Mouse (Mus musculus) bone marrow, adult 2 months (tissue): ENCODE results near the gene Plxna2. TPM values are rescaled to one million over a fixed set of nuclear protein-coding genes. Genes with fewer than 3 reads are reported as not detected.

ENCODE experiments used
- H3K27ac ChIP-seq: fragments of 200-500 bp; 2 replicates; pipeline ENCODE4 v1.5.1; 2012; ENCODE audit warnings: low read depth, mild to moderate bottlenecking, control low read depth, inconsistent platforms, low read length; ENCODE audit not compliant: control insufficient read depth, poor library complexity, insufficient read depth
- H3K4me1 ChIP-seq: fragments of 200-500 bp; 2 replicates; pipeline ENCODE4 v1.6.1; 2011; ENCODE audit warnings: low read length; ENCODE audit not compliant: control insufficient read depth, insufficient read depth
- H3K4me3 ChIP-seq: fragments of 200-500 bp; replicated peaks from 2 replicates; pipeline ENCODE3; 2011; ENCODE audit warnings: mild to moderate bottlenecking, low read depth, low read length, control low read depth; ENCODE audit not compliant: control insufficient read depth
- CTCF ChIP-seq: fragments of 200-500 bp; IDR thresholded peaks from 2 replicates; pipeline ENCODE4 v1.5.1; 2011; ENCODE audit warnings: low read length, control low read depth; ENCODE audit not compliant: control insufficient read depth, insufficient read depth
- POLR2A ChIP-seq: fragments of 200-500 bp; IDR thresholded peaks from 2 replicates; pipeline ENCODE4 v1.6.1; 2011; ENCODE audit warnings: low read depth, mild to moderate bottlenecking, control low read depth, low read length, borderline replicate concordance; ENCODE audit not compliant: control insufficient read depth
- WGBS: fragments of 180-500 bp; shearing (Covaris S2); methylation state at CpG from one replicate; pipeline ENCODE4 v1.1.7; 2018; 5-methylcytosine and 5-hydroxymethylcytosine counted together
- polyA plus RNA-seq: library from polyadenylated mRNA; stranded (reverse); fragments of >200 nt; gene quantifications from 2 replicates; pipeline ENCODE4 v1.2.4, GENCODE M21; 2011; ENCODE audit warnings: low replicate concordance; ENCODE audit not compliant: missing spikeins, insufficient read depth, insufficient read length

Gene Plxna2
- polyA plus RNA-seq, 1 experiment = 0.80 TPM

GRCm38 (mm10) chr1:194641601-194642301 lies 23.7 kb downstream of the Plxna2 start:
- no peak overlapping the region for H3K27ac ChIP-seq
- no peak overlapping the region for H3K4me3 ChIP-seq
- 34% methylated on average over 5 of the region's 5 CpGs for WGBS
- no peaks in the 10 kb centered on the region for H3K4me1 ChIP-seq
- TF ChIP-seq CTCF = no peak
- TF ChIP-seq POLR2A = no peak

- Histone ChIP-seq H3K27ac (no peak overlapping the region), H3K4me3 (no peak overlapping the region), H3K4me1 (no peaks in the 10 kb centered on the region)
- 36% methylated on average over 1 of the region's 1 CpGs for WGBS
- TF ChIP-seq POLR2A (no peak), CTCF (no peak)
Observed at GRCm38 (mm10) chr1:194642302-194642787, 24.3 kb downstream of the Plxna2 start.

GRCm38 (mm10) chr1:194643930-194644329 lies 25.9 kb downstream of the Plxna2 start:
- 84% methylated on average over 6 of the region's 6 CpGs for WGBS
- H3K27ac ChIP-seq = no peak overlapping the region
- TF ChIP-seq POLR2A (no peak), CTCF (no peak)

GRCm38 (mm10) chr1:194645898-194646297 lies 27.9 kb downstream of the Plxna2 start:
- TF ChIP-seq POLR2A (no peak), CTCF (no peak)
- 79% methylated on average over 1 of the region's 1 CpGs for WGBS
- H3K4me1 ChIP-seq = no peaks in the 10 kb centered on the region
- no peak overlapping the region for H3K4me3 ChIP-seq
- no peak overlapping the region for H3K27ac ChIP-seq

More at GRCm38 (mm10) chr1:194643930-194644329, 25.9 kb downstream of the Plxna2 start:
- Histone ChIP-seq H3K4me3 (no peak overlapping the region), H3K4me1 (no peaks in the 10 kb centered on the region)

GRCm38 (mm10) chr1:194650076-194650475 lies 32.1 kb downstream of the Plxna2 start:
- no peak overlapping the region for H3K27ac ChIP-seq
- WGBS = 68% methylated on average over 1 of the region's 1 CpGs

GRCm38 (mm10) chr1:194650566-194650965 lies 32.5 kb downstream of the Plxna2 start:
- Histone ChIP-seq H3K4me3 (no peak overlapping the region), H3K4me1 (no peaks in the 10 kb centered on the region), H3K27ac (no peak overlapping the region)
- no peak for TF ChIP-seq POLR2A
- no peak for TF ChIP-seq CTCF
- 86% methylated on average over 2 of the region's 2 CpGs for WGBS

More at GRCm38 (mm10) chr1:194650076-194650475, 32.1 kb downstream of the Plxna2 start:
- Histone ChIP-seq H3K4me1 (no peaks in the 10 kb centered on the region), H3K4me3 (no peak overlapping the region)
- TF ChIP-seq POLR2A (no peak), CTCF (no peak)

GRCm38 (mm10) chr1:194651987-194652386 lies 34.0 kb downstream of the Plxna2 start:
- Histone ChIP-seq H3K4me3 (no peak overlapping the region), H3K4me1 (no peaks in the 10 kb centered on the region), H3K27ac (no peak overlapping the region)
- WGBS = 65% methylated on average over 3 of the region's 3 CpGs
- TF ChIP-seq POLR2A (no peak), CTCF (no peak)

- H3K4me3 ChIP-seq = no peak overlapping the region
- TF ChIP-seq POLR2A = no peak
- no peak for TF ChIP-seq CTCF
- no peak overlapping the region for H3K27ac ChIP-seq
- H3K4me1 ChIP-seq = no peaks in the 10 kb centered on the region
- 73% methylated on average over 1 of the region's 1 CpGs for WGBS
Observed at GRCm38 (mm10) chr1:194658459-194659160, 40.6 kb downstream of the Plxna2 start.
